In genomic region chr9:25414315-25414714, GRCm38 (mm10) we compare ENCODE assay signal across 25 mouse cellular contexts.
"Had no signal": no experiment of that assay in that cellular context is flagged by ENCODE, and none has a peak within 500 bp of the region (broad histone marks: within the 10 kb centered on the region; RNA-seq: fewer than 3 reads in every experiment).

No protein-coding gene starts in this region.

- H3K4me3 ChIP-seq: kidney, embryonic 15.5 days; left cerebral cortex, adult 2 months; limb, embryonic 10.5 days; limb, embryonic 13.5 days; liver, embryonic 12.5 days; liver, embryonic 15.5 days; lung, embryonic 15.5 days; megakaryocyte, embryonic 14.5 days; midbrain, embryonic 10.5 days; midbrain, embryonic 13.5 days; myocyte; neural tube, embryonic 13.5 days had no signal

- ATAC-seq: liver, embryonic 12.5 days; midbrain, embryonic 13.5 days; midbrain, embryonic 16.5 days had no signal

- H3K27ac ChIP-seq: kidney, embryonic 15.5 days; left cerebral cortex, adult 2 months; limb, embryonic 10.5 days; limb, embryonic 13.5 days; liver, embryonic 12.5 days; liver, embryonic 15.5 days; lung, embryonic 15.5 days; midbrain, embryonic 10.5 days; midbrain, embryonic 13.5 days; neural tube, embryonic 13.5 days; stomach, postnatal 0 days had no signal

- H3K4me2 ChIP-seq: kidney, embryonic 15.5 days; limb, embryonic 13.5 days; liver, embryonic 12.5 days; liver, embryonic 15.5 days; lung, embryonic 15.5 days; midbrain, embryonic 13.5 days; neural tube, embryonic 13.5 days had no signal

- H3K36me3 ChIP-seq: kidney, embryonic 15.5 days; limb, embryonic 10.5 days; limb, embryonic 13.5 days; liver, embryonic 12.5 days; liver, embryonic 15.5 days; lung, embryonic 15.5 days; midbrain, embryonic 10.5 days; midbrain, embryonic 13.5 days; neural tube, embryonic 13.5 days had no signal

- H3K4me1 ChIP-seq: kidney, embryonic 15.5 days; limb, embryonic 10.5 days; limb, embryonic 13.5 days; liver, embryonic 12.5 days; liver, embryonic 15.5 days; lung, embryonic 15.5 days; megakaryocyte, embryonic 14.5 days; midbrain, embryonic 10.5 days; midbrain, embryonic 13.5 days had no signal

- DNase-seq: kidney, adult 8-10 months; kidney, postnatal 10 days; kidney, postnatal 36 days; layer of hippocampus, postnatal 36 days; liver; lung, adult 18-20 months; lung, postnatal 10 days; lung, postnatal 36 days; retina, postnatal 1 day; right cerebral cortex, postnatal 4 days; thymus, postnatal 25 days had no signal

- H3K9me3 ChIP-seq: kidney, embryonic 15.5 days; limb, embryonic 10.5 days; limb, embryonic 13.5 days; liver, embryonic 12.5 days; liver, embryonic 15.5 days; lung, embryonic 15.5 days; midbrain, embryonic 10.5 days; neural tube, embryonic 13.5 days had no signal

- H3K27me3 ChIP-seq: kidney, embryonic 15.5 days; limb, embryonic 13.5 days; liver, embryonic 12.5 days; liver, embryonic 15.5 days; lung, embryonic 15.5 days; megakaryocyte, embryonic 14.5 days; midbrain, embryonic 13.5 days; neural tube, embryonic 13.5 days had no signal

- H3K9ac ChIP-seq: kidney, embryonic 15.5 days; limb, embryonic 13.5 days; liver, embryonic 12.5 days; liver, embryonic 15.5 days; lung, embryonic 15.5 days; midbrain, embryonic 13.5 days; neural tube, embryonic 13.5 days had no signal
